Mouse (Mus musculus): ENCODE results near the gene Mrpl4. TPM values are rescaled to one million over a fixed set of nuclear protein-coding genes. Genes with fewer than 3 reads are reported as not detected.

Mrpl4 gene
- total and polyA plus RNA-seq, 3 experiments, result 280 to 474 TPM; not detected in 1

GRCm38 (mm10) chr9:21001651-21002200, 812 bp upstream of the Mrpl4 start:
- no peak for TF ChIP-seq RCOR1 (IDR thresholded peaks at IDR 0.05; ENCODE audit: low read depth, low read length)
- TF ChIP-seq RAD21 (IDR thresholded peaks at IDR 0.05; ENCODE audit: low read depth, low read length), result no peak
- TF ChIP-seq GATA1 (IDR thresholded peaks at IDR 0.05; ENCODE audit: low read depth, low read length), result 0 out of 2 replicates have a peak, but pooled peaks have one; percentile 41
- no peaks in the 10 kb centered on the region for H3K27me3 ChIP-seq (ENCODE audit: control insufficient read depth in 1 of 2, insufficient read depth in 2 of 2, low read length in 2 of 2)
- peak overlapping the region; percentile 19 for H3K9ac ChIP-seq (ENCODE audit: control insufficient read depth, low read depth, low read length, poor library complexity, severe bottlenecking)
- peak; percentile 68 for DNase-seq (ENCODE audit: low read depth, low spot score)
- no peaks in the 10 kb centered on the region for H3K9me3 ChIP-seq (replicated peaks; ENCODE audit: insufficient read depth, low read length)
- H3K4me1 ChIP-seq (ENCODE audit: control insufficient read depth in 1 of 2, insufficient read depth in 2 of 2, low read length in 2 of 2), result peaks cover 9 to 20% of the 10 kb centered on the region in 2 experiments
- peaks cover 9% of the 10 kb centered on the region for H3K79me2 ChIP-seq (ENCODE audit: control insufficient read depth, insufficient read depth, low read length, poor library complexity)
- H3K36me3 ChIP-seq (ENCODE audit: control insufficient read depth in 1 of 2, insufficient read depth in 2 of 2, low read length in 2 of 2), result peaks cover 3 to 24% of the 10 kb centered on the region in 2 experiments
- H3K4me3 ChIP-seq (ENCODE audit: control insufficient read depth in 1 of 2, insufficient read depth in 1 of 2, low read depth in 2 of 2, low read length in 2 of 2), result peak overlapping the region in 1 of 2 experiments; percentile 65; a peak in 2 of 4 replicates
- no peak overlapping the region for H3K27ac ChIP-seq (ENCODE audit: control insufficient read depth, low read depth, low read length)

GRCm38 (mm10) chr9:21002270-21002626, 290 bp upstream of the Mrpl4 start:
- Histone ChIP-seq H3K4me3 (ENCODE audit: control insufficient read depth in 1 of 2, insufficient read depth in 1 of 2, low read depth in 2 of 2, low read length in 2 of 2) (peak overlapping the region; percentile 65 to 69), H3K27me3 (ENCODE audit: control insufficient read depth in 1 of 2, insufficient read depth in 2 of 2, low read length in 2 of 2) (no peaks in the 10 kb centered on the region), H3K36me3 (ENCODE audit: control insufficient read depth in 1 of 2, insufficient read depth in 2 of 2, low read length in 2 of 2) (peaks cover 3 to 19% of the 10 kb centered on the region in 2 experiments), H3K4me1 (ENCODE audit: control insufficient read depth in 1 of 2, insufficient read depth in 2 of 2, low read length in 2 of 2) (peaks cover 7 to 20% of the 10 kb centered on the region in 2 experiments), H3K9ac (ENCODE audit: control insufficient read depth, low read depth, low read length, poor library complexity, severe bottlenecking) (peak overlapping the region; percentile 70), H3K9me3 (replicated peaks; ENCODE audit: insufficient read depth, low read length) (no peaks in the 10 kb centered on the region), H3K79me2 (ENCODE audit: control insufficient read depth, insufficient read depth, low read length, poor library complexity) (peaks cover 9% of the 10 kb centered on the region), H3K27ac (ENCODE audit: control insufficient read depth, low read depth, low read length) (peak overlapping the region; percentile 64)
- TF ChIP-seq MYC (IDR thresholded peaks at IDR 0.05; ENCODE audit: low read depth, low read length) (no peak), SMC3 (IDR thresholded peaks at IDR 0.05; ENCODE audit: low read depth, low read length) (no peak), CHD2 (IDR thresholded peaks at IDR 0.05; ENCODE audit: low read length) (no peak), JUND (IDR thresholded peaks at IDR 0.05; ENCODE audit: low read depth, low read length) (no peak), ETS1 (IDR thresholded peaks at IDR 0.05; ENCODE audit: low read depth, low read length) (no peak), CHD1 (IDR thresholded peaks at IDR 0.05; ENCODE audit: low read depth, low read length) (no peak), ZNF384 (IDR thresholded peaks at IDR 0.05; ENCODE audit: low read depth, low read length) (no peak), KAT2A (conservative IDR thresholded peaks at IDR 0.05; ENCODE audit: low read depth, low read length) (no peak), NELFE (IDR thresholded peaks at IDR 0.05; ENCODE audit: low read depth, low read length) (no peak), TAL1 (IDR thresholded peaks at IDR 0.05; ENCODE audit: low read length) (no peak), POLR2AphosphoS2 (IDR thresholded peaks at IDR 0.05; ENCODE audit: low read length) (no peak), NRF1 (IDR thresholded peaks at IDR 0.05; ENCODE audit: insufficient read depth, low read depth, low read length, poor library complexity, severe bottlenecking) (no peak)
- DNase-seq (ENCODE audit: low read depth, low spot score), result no peak
